Mouse (Mus musculus): Measurements from ENCODE around the gene Endov.

- no peak for TF ChIP-seq CTCF (IDR thresholded peaks at IDR 0.05; ENCODE audit: low read depth)
- TF ChIP-seq EP300 (IDR thresholded peaks at IDR 0.05; ENCODE audit: low read depth), result no peak
Measured at GRCm38 (mm10) chr11:119558870-119559610, 67.9 kb downstream of the Endov start.

Data from liver, embryonic 14.5 days (tissue).